In genomic region chr10:81316338-81317060, GRCm38 (mm10) we compare ENCODE assay signal across 8 mouse cellular contexts. TPM values are rescaled to one million over a fixed set of nuclear protein-coding genes. Genes with fewer than 3 reads are reported as not detected.
DNase-seq lines count a peak whose midpoint lies in the region; ATAC-seq and TF ChIP-seq lines count a peak whose summit lies in the region.

No protein-coding gene starts in this region.

- WGBS in forebrain, embryonic 11.5 days, result 40% methylated on average over 16 of the region's 16 CpGs
- WGBS in forebrain, embryonic 16.5 days, result 43% methylated on average over 16 of the region's 16 CpGs
- 38% methylated on average over 16 of the region's 16 CpGs for WGBS in forebrain, embryonic 14.5 days
- 52% methylated on average over 16 of the region's 16 CpGs for WGBS in limb, embryonic 10.5 days
- WGBS in neural tube, embryonic 14.5 days, result 49% methylated on average over 16 of the region's 16 CpGs

- no peaks in the 10 kb centered on the region for H3K27me3 ChIP-seq in forebrain, embryonic 11.5 days (ENCODE audit: control insufficient read depth, insufficient read depth, low read length)
- H3K27me3 ChIP-seq in forebrain, embryonic 16.5 days (replicated peaks; ENCODE audit: control insufficient read depth, insufficient read depth, low read length), result no peaks in the 10 kb centered on the region
- H3K27me3 ChIP-seq in ES-Bruce4 (ENCODE audit: control insufficient read depth, insufficient read depth, low read length, poor library complexity, severe bottlenecking), result no peaks in the 10 kb centered on the region
- no peaks in the 10 kb centered on the region for H3K27me3 ChIP-seq in forebrain, embryonic 14.5 days (replicated peaks; ENCODE audit: control insufficient read depth, insufficient read depth, low read length)
- H3K27me3 ChIP-seq in limb, embryonic 10.5 days (ENCODE audit: low read depth, poor library complexity, severe bottlenecking), result no peaks in the 10 kb centered on the region
- H3K27me3 ChIP-seq in neural tube, embryonic 14.5 days (ENCODE audit: control insufficient read depth, insufficient read depth, low read length), result 0 out of 2 replicates have a peak, but pooled peaks cover 2% of the 10 kb centered on the region

- peak overlapping the region; percentile 39 for H3K9ac ChIP-seq in forebrain, embryonic 11.5 days (ENCODE audit: low read length)
- no peak overlapping the region for H3K9ac ChIP-seq in forebrain, embryonic 16.5 days (replicated peaks; ENCODE audit: low read depth, low read length)
- peak overlapping the region; percentile 35 for H3K9ac ChIP-seq in ES-Bruce4 (ENCODE audit: low read depth, poor library complexity, severe bottlenecking)
- peak overlapping the region; percentile 1; the same call in 1 of the 2 replicates for H3K9ac ChIP-seq in forebrain, embryonic 14.5 days (ENCODE audit: low read length)
- no peak overlapping the region for H3K9ac ChIP-seq in neural tube, embryonic 14.5 days (replicated peaks; ENCODE audit: low read depth, low read length)

- TF ChIP-seq POLR2A in ES-Bruce4 (IDR thresholded peaks at IDR 0.05; ENCODE audit: insufficient read depth, low read length), result no peak

- H3K36me3 ChIP-seq in forebrain, embryonic 11.5 days (ENCODE audit: control insufficient read depth, insufficient read depth, low read length), result peaks cover 8% of the 10 kb centered on the region; the same call in 1 of the 2 replicates
- H3K36me3 ChIP-seq in forebrain, embryonic 16.5 days (ENCODE audit: control insufficient read depth, insufficient read depth), result peaks cover 26% of the 10 kb centered on the region
- no peaks in the 10 kb centered on the region for H3K36me3 ChIP-seq in ES-Bruce4 (ENCODE audit: control insufficient read depth, insufficient read depth, low read length, poor library complexity, severe bottlenecking)
- H3K36me3 ChIP-seq in forebrain, embryonic 14.5 days (ENCODE audit: control insufficient read depth, insufficient read depth, low read length), result peaks cover 67% of the 10 kb centered on the region
- H3K36me3 ChIP-seq in limb, embryonic 10.5 days, result peaks cover 74% of the 10 kb centered on the region
- peaks cover 55% of the 10 kb centered on the region for H3K36me3 ChIP-seq in neural tube, embryonic 14.5 days (ENCODE audit: control insufficient read depth, insufficient read depth, low read length)

- H3K4me2 ChIP-seq in forebrain, embryonic 11.5 days (ENCODE audit: low read depth, low read length, severe bottlenecking), result peak overlapping the region; percentile 26; the same call in 1 of the 2 replicates
- no peak overlapping the region for H3K4me2 ChIP-seq in forebrain, embryonic 16.5 days (ENCODE audit: low read length)
- H3K4me2 ChIP-seq in forebrain, embryonic 14.5 days (ENCODE audit: low read length), result no peak overlapping the region
- H3K4me2 ChIP-seq in neural tube, embryonic 14.5 days (ENCODE audit: low read depth, low read length), result 0 out of 2 replicates have a peak overlapping the region, but pooled peaks have one; percentile 18

- H3K9me3 ChIP-seq in forebrain, embryonic 11.5 days (ENCODE audit: control insufficient read depth, low read length), result no peaks in the 10 kb centered on the region
- H3K9me3 ChIP-seq in forebrain, embryonic 16.5 days (ENCODE audit: control insufficient read depth, low read length), result no peaks in the 10 kb centered on the region
- no peaks in the 10 kb centered on the region for H3K9me3 ChIP-seq in ES-Bruce4 (replicated peaks; ENCODE audit: control insufficient read depth, insufficient read depth, low read length, poor library complexity, severe bottlenecking)
- no peaks in the 10 kb centered on the region for H3K9me3 ChIP-seq in forebrain, embryonic 14.5 days (replicated peaks; ENCODE audit: control insufficient read depth, low read length)
- no peaks in the 10 kb centered on the region for H3K9me3 ChIP-seq in limb, embryonic 10.5 days (replicated peaks)
- H3K9me3 ChIP-seq in neural tube, embryonic 14.5 days (ENCODE audit: control insufficient read depth, low read length), result no peaks in the 10 kb centered on the region

- H3K4me1 ChIP-seq in forebrain, embryonic 11.5 days (replicated peaks; ENCODE audit: control insufficient read depth, insufficient read depth, low read length), result peaks cover 12% of the 10 kb centered on the region; the same call in 1 of the 2 replicates
- peaks cover 13% of the 10 kb centered on the region for H3K4me1 ChIP-seq in forebrain, embryonic 16.5 days (replicated peaks; ENCODE audit: control insufficient read depth, insufficient read depth, low read length)
- no peaks in the 10 kb centered on the region for H3K4me1 ChIP-seq in ES-Bruce4 (ENCODE audit: control insufficient read depth, insufficient read depth, low read length)
- peaks cover 9% of the 10 kb centered on the region for H3K4me1 ChIP-seq in forebrain, embryonic 14.5 days (ENCODE audit: control insufficient read depth, insufficient read depth, low read length)
- peaks cover 45% of the 10 kb centered on the region for H3K4me1 ChIP-seq in limb, embryonic 10.5 days
- H3K4me1 ChIP-seq in neural tube, embryonic 14.5 days (ENCODE audit: control insufficient read depth, insufficient read depth, low read length), result peaks cover 12% of the 10 kb centered on the region

- TF ChIP-seq CTCF in ES-Bruce4 (IDR thresholded peaks at IDR 0.05; ENCODE audit: low read depth, low read length), result no peak

- no peak for ATAC-seq in forebrain, embryonic 11.5 days (replicated peaks; ENCODE audit: low FRiP score)
- ATAC-seq in forebrain, embryonic 16.5 days, result no peak
- ATAC-seq in forebrain, embryonic 14.5 days, result no peak
- ATAC-seq in neural tube, embryonic 14.5 days (ENCODE audit: low read depth), result no peak
- no peak for ATAC-seq in inflammation-experienced regulatory T-cells, adult 6 months

- TF ChIP-seq EP300 in ES-Bruce4 (IDR thresholded peaks at IDR 0.05; ENCODE audit: insufficient read depth, low read depth, low read length), result no peak

- no peak overlapping the region for H3K27ac ChIP-seq in forebrain, embryonic 11.5 days (ENCODE audit: low read depth, low read length)
- H3K27ac ChIP-seq in forebrain, embryonic 16.5 days (ENCODE audit: low read length), result no peak overlapping the region
- no peak overlapping the region for H3K27ac ChIP-seq in ES-Bruce4 (ENCODE audit: insufficient read depth, low read length)
- no peak overlapping the region for H3K27ac ChIP-seq in forebrain, embryonic 14.5 days (ENCODE audit: low read depth, low read length)
- peak overlapping the region; percentile 70; the same call in 1 of the 2 replicates for H3K27ac ChIP-seq in limb, embryonic 10.5 days
- no peak overlapping the region for H3K27ac ChIP-seq in neural tube, embryonic 14.5 days (ENCODE audit: low read depth, low read length)

- no peak overlapping the region for H3K4me3 ChIP-seq in forebrain, embryonic 11.5 days (ENCODE audit: low read depth, low read length)
- no peak overlapping the region for H3K4me3 ChIP-seq in forebrain, embryonic 16.5 days (replicated peaks; ENCODE audit: low read length)
- H3K4me3 ChIP-seq in ES-Bruce4 (ENCODE audit: low read depth, low read length), result peak overlapping the region; percentile 51
- no peak overlapping the region for H3K4me3 ChIP-seq in forebrain, embryonic 14.5 days (ENCODE audit: low read depth, low read length)
- peak overlapping the region; percentile 33 for H3K4me3 ChIP-seq in limb, embryonic 10.5 days
- no peak overlapping the region for H3K4me3 ChIP-seq in neural tube, embryonic 14.5 days (ENCODE audit: low read depth, low read length)

- no peak for DNase-seq in forebrain, embryonic 11.5 days (ENCODE audit: low spot score)
- no peak for DNase-seq in forebrain, embryonic 14.5 days (ENCODE audit: low spot score)
- DNase-seq in limb, embryonic 10.5 days (ENCODE audit: low spot score), result no peak
- DNase-seq in left cerebral cortex, postnatal 4 days, result no peak

- intact Hi-C loops in left cerebral cortex, postnatal 4 days (cut with DNase I), result no loop called here

RNA-seq across cellular contexts. Expression of gene Cactin, which starts 4.4 kb away (rescaled TPM):
- 51.2 and 53.2 TPM in 2 replicates for polyA plus RNA-seq in forebrain, embryonic 11.5 days (2014; fragmentation: Nextera tagmentation; extraction: Ambion mirVana)
- polyA plus RNA-seq in forebrain, embryonic 16.5 days (2015; fragmentation: Nextera tagmentation; extraction: Ambion mirVana), result 36.8 and 38.3 TPM in 2 replicates
- polyA plus RNA-seq in ES-Bruce4 (2011; ENCODE audit: insufficient read depth, insufficient read length, low read depth, missing spikeins), result 17.5 and 18.2 TPM in 2 replicates
- 16.8 and 22.2 TPM in 2 replicates for polyA plus RNA-seq in forebrain, embryonic 14.5 days (2014; fragmentation: Nextera tagmentation; extraction: Ambion mirVana)
- 62.5 and 67.7 TPM in 2 replicates for polyA plus RNA-seq in limb, embryonic 10.5 days (2016; fragmentation: Nextera tagmentation; extraction: Ambion mirVana)
- 14.3 and 18.7 TPM in 2 replicates for polyA plus RNA-seq in neural tube, embryonic 14.5 days (2014; fragmentation: Nextera tagmentation; extraction: Ambion mirVana)
- polyA plus RNA-seq in inflammation-experienced regulatory T-cells, adult 6 months (2017; shearing (Covaris generic)), result 1 to 10 TPM; 2.9 to 6.5 (median 4.1) TPM
- total RNA-seq in left cerebral cortex, postnatal 4 days (2021), result 10 to 100 TPM; 26.5 to 26.9 TPM

RNA-seq across cellular contexts. Expression of gene Tbxa2r, which starts 12.0 kb away (rescaled TPM):
- polyA plus RNA-seq in forebrain, embryonic 11.5 days (2014; fragmentation: Nextera tagmentation; extraction: Ambion mirVana), result 1.9 and 2.6 TPM in 2 replicates
- 3.6 and 4.9 TPM in 2 replicates for polyA plus RNA-seq in forebrain, embryonic 16.5 days (2015; fragmentation: Nextera tagmentation; extraction: Ambion mirVana)
- 0.57 and 1.5 TPM in 2 replicates for polyA plus RNA-seq in ES-Bruce4 (2011; ENCODE audit: insufficient read depth, insufficient read length, low read depth, missing spikeins)
- polyA plus RNA-seq in forebrain, embryonic 14.5 days (2014; fragmentation: Nextera tagmentation; extraction: Ambion mirVana), result 2.9 and 4.1 TPM in 2 replicates
- 3.2 and 3.6 TPM in 2 replicates for polyA plus RNA-seq in limb, embryonic 10.5 days (2016; fragmentation: Nextera tagmentation; extraction: Ambion mirVana)
- 1.9 and 4.6 TPM in 2 replicates for polyA plus RNA-seq in neural tube, embryonic 14.5 days (2014; fragmentation: Nextera tagmentation; extraction: Ambion mirVana)
- polyA plus RNA-seq in inflammation-experienced regulatory T-cells, adult 6 months (2017; shearing (Covaris generic)), result 10 to 100 TPM in 2 of 3 experiments, 1 to 10 TPM in 1; 10.0 to 21.7 (median 17.0) TPM
- total RNA-seq in left cerebral cortex, postnatal 4 days (2021), result 1 to 10 TPM; 1.6 to 2.0 TPM

RNA-seq across cellular contexts. Expression of gene Pip5k1c, which starts 23.7 kb away (rescaled TPM):
- 74.1 and 74.9 TPM in 2 replicates for polyA plus RNA-seq in forebrain, embryonic 11.5 days (2014; fragmentation: Nextera tagmentation; extraction: Ambion mirVana)
- polyA plus RNA-seq in forebrain, embryonic 16.5 days (2015; fragmentation: Nextera tagmentation; extraction: Ambion mirVana), result 138 and 143 TPM in 2 replicates
- 28.3 and 31.5 TPM in 2 replicates for polyA plus RNA-seq in ES-Bruce4 (2011; ENCODE audit: insufficient read depth, insufficient read length, low read depth, missing spikeins)
- polyA plus RNA-seq in forebrain, embryonic 14.5 days (2014; fragmentation: Nextera tagmentation; extraction: Ambion mirVana), result 76.4 and 114 TPM in 2 replicates
- polyA plus RNA-seq in limb, embryonic 10.5 days (2016; fragmentation: Nextera tagmentation; extraction: Ambion mirVana), result 67.0 and 71.3 TPM in 2 replicates
- 133 and 140 TPM in 2 replicates for polyA plus RNA-seq in neural tube, embryonic 14.5 days (2014; fragmentation: Nextera tagmentation; extraction: Ambion mirVana)
- polyA plus RNA-seq in inflammation-experienced regulatory T-cells, adult 6 months (2017; shearing (Covaris generic)), result 10 to 100 TPM; 10.7 to 15.9 (median 14.4) TPM
- 100 to 1,000 TPM; 295 to 304 TPM for total RNA-seq in left cerebral cortex, postnatal 4 days (2021)

RNA-seq across cellular contexts. Expression of gene Tjp3, which starts 25.1 kb away (rescaled TPM):
- polyA plus RNA-seq in forebrain, embryonic 11.5 days (2014; fragmentation: Nextera tagmentation; extraction: Ambion mirVana), result 10.1 and 11.9 TPM in 2 replicates
- 7.3 and 8.3 TPM in 2 replicates for polyA plus RNA-seq in forebrain, embryonic 16.5 days (2015; fragmentation: Nextera tagmentation; extraction: Ambion mirVana)
- 41.5 and 42.7 TPM in 2 replicates for polyA plus RNA-seq in ES-Bruce4 (2011; ENCODE audit: insufficient read depth, insufficient read length, low read depth, missing spikeins)
- 4.8 and 7.0 TPM in 2 replicates for polyA plus RNA-seq in forebrain, embryonic 14.5 days (2014; fragmentation: Nextera tagmentation; extraction: Ambion mirVana)
- 4.7 and 5.1 TPM in 2 replicates for polyA plus RNA-seq in limb, embryonic 10.5 days (2016; fragmentation: Nextera tagmentation; extraction: Ambion mirVana)
- 2.6 and 4.4 TPM in 2 replicates for polyA plus RNA-seq in neural tube, embryonic 14.5 days (2014; fragmentation: Nextera tagmentation; extraction: Ambion mirVana)
- polyA plus RNA-seq in inflammation-experienced regulatory T-cells, adult 6 months (2017; shearing (Covaris generic)), result 1 to 10 TPM; 1.7 to 3.2 (median 1.9) TPM
- total RNA-seq in left cerebral cortex, postnatal 4 days (2021), result 1 to 10 TPM; 5.4 to 6.1 TPM

RNA-seq across cellular contexts. Expression of gene Gipc3, which starts 26.6 kb away (rescaled TPM):
- 0.07 TPM in 1 of 2 replicates, not detected in the other for polyA plus RNA-seq in forebrain, embryonic 11.5 days (2014; fragmentation: Nextera tagmentation; extraction: Ambion mirVana)
- polyA plus RNA-seq in forebrain, embryonic 16.5 days (2015; fragmentation: Nextera tagmentation; extraction: Ambion mirVana), result not detected in 2 replicates
- 1.0 and 1.2 TPM in 2 replicates for polyA plus RNA-seq in ES-Bruce4 (2011; ENCODE audit: insufficient read depth, insufficient read length, low read depth, missing spikeins)
- polyA plus RNA-seq in forebrain, embryonic 14.5 days (2014; fragmentation: Nextera tagmentation; extraction: Ambion mirVana), result not detected in 2 replicates
- polyA plus RNA-seq in limb, embryonic 10.5 days (2016; fragmentation: Nextera tagmentation; extraction: Ambion mirVana), result 0.09 TPM in 1 of 2 replicates, not detected in the other
- 0.05 and 0.08 TPM in 2 replicates for polyA plus RNA-seq in neural tube, embryonic 14.5 days (2014; fragmentation: Nextera tagmentation; extraction: Ambion mirVana)
- under 1 TPM in 1 of 3 experiments, not detected in 2; 0.12 TPM for polyA plus RNA-seq in inflammation-experienced regulatory T-cells, adult 6 months (2017; shearing (Covaris generic))
- under 1 TPM; 0.12 to 0.28 TPM for total RNA-seq in left cerebral cortex, postnatal 4 days (2021)

Comparison
In these comparisons a context has a peak if more than half of its experiments do, and no peak if none do; other contexts are left out.
1. H3K4me2 ChIP-seq: peak in forebrain, embryonic 11.5 days (single experiment) and neural tube, embryonic 14.5 days (single experiment); none in forebrain, embryonic 16.5 days (single experiment) and forebrain, embryonic 14.5 days (single experiment).
2. H3K9ac ChIP-seq: peak in forebrain, embryonic 11.5 days (single experiment), ES-Bruce4 (single experiment) and forebrain, embryonic 14.5 days (single experiment); none in forebrain, embryonic 16.5 days (single experiment) and neural tube, embryonic 14.5 days (single experiment).
3. H3K4me3 ChIP-seq: peak in ES-Bruce4 (single experiment) and limb, embryonic 10.5 days (single experiment); none in forebrain, embryonic 11.5 days (single experiment), forebrain, embryonic 16.5 days (single experiment), forebrain, embryonic 14.5 days (single experiment) and neural tube, embryonic 14.5 days (single experiment).